Mouse (Mus musculus) MEL (cell line): ENCODE results near the gene Nxph3.

Source experiments
- NRF1 ChIP-seq: IDR thresholded peaks from 2 replicates; pipeline ENCODE4 v1.6.1; 2014; ENCODE audit warnings: low read depth, mild to moderate bottlenecking, inconsistent platforms, low read length, improper control_type of control experiment, moderate library complexity; ENCODE audit not compliant: poor library complexity, insufficient read depth, severe bottlenecking
- POLR2A ChIP-seq, 2 experiments: IDR thresholded peaks; 2 replicates each; pipeline ENCODE4 v1.6.1; 2011 to 2012; ENCODE audit warnings: low read length in 2 of 2, mild to moderate bottlenecking in 2 of 2, control low read depth in 1 of 2, improper control_type of control experiment in 1 of 2, low read depth in 1 of 2, moderate library complexity in 1 of 2; ENCODE audit not compliant: control insufficient read depth in 1 of 2, insufficient read depth in 1 of 2, poor library complexity in 1 of 2
- POLR2AphosphoS5 ChIP-seq: IDR thresholded peaks from 2 replicates; pipeline ENCODE4 v1.6.1; 2012; ENCODE audit warnings: low read depth, borderline replicate concordance, mild to moderate bottlenecking, inconsistent platforms, low read length, moderate library complexity, mixed read lengths

- TF ChIP-seq NRF1: no peak
- TF ChIP-seq POLR2A (IDR thresholded peaks at IDR 0.05; ENCODE audit: control insufficient read depth in 1 of 2, insufficient read depth in 1 of 2, low read depth in 1 of 2, low read length in 2 of 2, poor library complexity in 1 of 2): no peak
- no peak for TF ChIP-seq POLR2AphosphoS5
These were observed 43.3 kb upstream of the Nxph3 start for GRCm38 (mm10) chr11:95557719-95558118.
